Mouse (Mus musculus): Measurements from ENCODE around the gene Hand1. TPM values are rescaled to one million over a fixed set of nuclear protein-coding genes. Genes with fewer than 3 reads are reported as not detected.

Hand1 gene
- polyA plus RNA-seq, 1 experiment from 2014 or later: 0.18 TPM

DNA sequence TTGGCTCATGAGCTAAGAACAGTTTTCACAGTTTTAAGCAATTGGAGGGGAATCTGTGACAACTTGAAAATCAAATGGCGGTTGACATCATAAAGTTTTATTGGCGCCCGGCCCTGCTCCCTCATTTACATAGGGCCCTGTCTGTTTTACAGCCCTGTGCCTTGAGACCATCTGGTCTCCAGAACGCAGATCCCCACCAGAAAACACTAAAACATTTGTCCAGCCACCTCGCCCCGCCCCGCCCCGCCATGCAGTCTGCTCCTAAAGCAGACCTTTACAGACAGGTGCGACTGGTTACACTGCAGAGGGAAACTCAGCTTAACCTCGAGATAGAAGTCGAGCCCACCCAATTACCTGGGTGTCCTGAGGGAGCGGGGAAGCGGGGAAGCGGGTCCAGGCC lies 52.8 kb downstream of the Hand1 start:
- Histone ChIP-seq H3K4me3 (ENCODE audit: low read depth, low read length) (no peak overlapping the region), H3K27ac (ENCODE audit: low read length) (no peak overlapping the region), H3K36me3 (ENCODE audit: control insufficient read depth, insufficient read depth) (peaks cover 4% of the 10 kb centered on the region), H3K27me3 (ENCODE audit: control insufficient read depth, insufficient read depth, low read depth, low read length) (no peaks in the 10 kb centered on the region), H3K4me1 (ENCODE audit: control insufficient read depth, low read depth, low read length) (peaks cover 6% of the 10 kb centered on the region), H3K9ac (ENCODE audit: low read depth, low read length) (no peak overlapping the region), H3K4me2 (ENCODE audit: low read depth, low read length) (no peak overlapping the region), H3K9me3 (replicated peaks; ENCODE audit: control insufficient read depth, low read length) (no peaks in the 10 kb centered on the region)
- WGBS (ENCODE audit: insufficient replicate concordance): 80% methylated on average over 14 of the region's 14 CpGs
- no peak for ATAC-seq (ENCODE audit: low read depth)

Other genes starting within 250 kb of the Hand1 start
- 24.1 and 26.3 TPM in 2 replicates for gene Galnt10, start 187.4 kb downstream of the Hand1 start, polyA plus RNA-seq (2015; fragmentation: Nextera tagmentation; extraction: Ambion mirVana)
- gene Sap30l, start 31.2 kb downstream of the Hand1 start, polyA plus RNA-seq (2015; fragmentation: Nextera tagmentation; extraction: Ambion mirVana): 1.7 and 1.9 TPM in 2 replicates
- 14.2 and 14.9 TPM in 2 replicates for gene Larp1, start 176.2 kb upstream of the Hand1 start, polyA plus RNA-seq (2015; fragmentation: Nextera tagmentation; extraction: Ambion mirVana)